Mouse (Mus musculus) gastrocnemius, adult 18-20 months (tissue): ENCODE results near the gene Stx1b. TPM values are rescaled to one million over a fixed set of nuclear protein-coding genes. Genes with fewer than 3 reads are reported as not detected.
"Not testable (repeated sequence)": the region's sequence is repeated elsewhere in the genome, so short reads cannot be mapped to it uniquely, and the experiment has no call there.

Source experiments
- DNase-seq: peaks from one replicate; pipeline ENCODE4 v3.0.0; 2021; ENCODE audit warnings: low spot score
- total RNA-seq, 2 experiments: library from RNA; stranded (reverse); gene quantifications; 2 replicates each; pipeline ENCODE4 v1.2.3; 2021

The Stx1b gene
- total RNA-seq, 2 experiments from 2014 or later: 0.74 to 1.2 TPM

DNA sequence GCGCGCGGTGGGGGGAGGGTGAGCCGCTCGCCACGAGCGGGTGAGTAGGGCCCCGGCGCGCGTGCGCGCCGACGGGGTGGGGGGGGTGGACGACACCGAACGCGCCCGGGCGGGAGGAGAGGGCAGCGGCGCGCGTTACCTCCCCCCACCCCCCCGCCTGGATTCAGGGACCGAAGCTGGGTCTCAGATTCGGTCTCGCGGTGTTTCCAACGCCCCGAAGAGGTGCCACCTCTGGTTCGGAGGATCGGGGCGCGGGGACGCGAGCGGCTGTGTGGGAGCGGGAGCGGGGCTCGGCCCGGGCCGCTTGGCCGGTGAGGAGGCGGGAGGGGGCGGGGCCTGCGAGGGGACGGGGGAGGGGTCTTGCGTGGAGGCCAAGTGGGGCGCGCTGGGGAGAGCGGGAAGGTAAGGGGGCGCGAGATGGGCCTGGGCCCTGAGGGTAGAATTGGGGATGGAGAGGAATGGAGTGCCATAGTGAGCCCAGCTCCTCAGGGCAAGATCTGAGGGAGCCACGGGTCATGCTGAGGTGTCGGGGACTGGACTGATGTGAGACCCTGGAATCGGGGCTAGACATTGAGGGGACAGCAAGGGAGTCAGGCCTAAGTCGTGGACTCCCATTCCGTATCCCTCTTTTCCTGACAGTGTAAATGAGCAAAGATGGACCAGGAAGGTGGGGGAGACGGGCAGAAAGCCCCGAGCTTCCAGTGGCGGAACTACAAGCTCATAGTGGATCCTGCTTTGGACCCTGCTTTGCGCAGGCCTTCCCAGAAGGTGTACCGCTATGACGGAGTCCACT is 46.7 kb downstream of the Stx1b start:
- peak; percentile 52 for DNase-seq

DNA sequence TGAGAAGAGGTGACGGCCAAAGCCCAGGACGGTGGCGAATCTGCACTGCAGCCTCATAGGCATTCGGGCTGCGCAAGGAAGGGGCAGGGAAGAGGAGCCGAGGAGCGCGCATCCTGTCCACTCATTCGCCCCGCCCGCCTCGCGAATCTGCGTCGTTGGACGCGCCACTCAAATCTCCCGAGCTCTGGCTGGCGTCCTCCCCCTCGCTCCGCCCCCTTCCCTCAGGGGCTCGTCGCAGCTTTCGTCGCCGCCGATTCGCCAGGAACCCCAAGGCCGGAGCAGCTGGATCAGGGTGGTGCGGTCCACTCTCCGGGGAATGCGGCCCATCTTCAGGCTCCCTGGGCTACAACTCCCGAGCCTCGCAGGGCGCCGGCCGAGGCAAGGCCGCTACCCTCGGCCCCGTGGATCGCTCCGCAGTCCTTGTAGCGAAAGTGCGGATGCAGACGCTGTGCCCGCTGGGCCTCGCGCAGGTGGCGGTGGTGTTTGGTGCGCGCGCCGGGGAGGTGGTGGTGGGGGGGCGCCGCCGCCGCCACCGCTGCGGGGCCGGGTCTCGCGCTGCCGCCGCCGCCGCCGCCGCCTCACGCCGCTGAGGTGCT is 47.4 kb downstream of the Stx1b start:
- peak; percentile 96 for DNase-seq

DNA sequence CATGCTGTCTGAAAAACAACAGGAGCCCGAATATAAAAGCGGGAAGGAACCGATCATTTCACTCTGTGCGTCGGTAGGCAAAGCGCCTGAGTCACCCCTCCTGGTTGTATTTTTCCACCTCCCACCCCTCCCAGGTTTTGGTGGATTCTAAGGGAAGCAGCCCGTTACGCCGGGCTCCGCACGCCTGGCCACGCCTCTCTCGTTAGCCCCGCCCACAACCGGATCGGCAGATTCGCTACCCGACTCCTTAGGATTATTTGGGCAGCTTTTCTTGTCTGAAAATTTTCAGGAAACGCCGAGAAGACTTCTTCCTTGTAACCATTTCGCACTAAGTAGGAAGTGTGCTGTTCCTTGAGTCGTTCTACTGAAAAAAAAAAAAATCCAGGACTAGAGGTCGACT is 47.9 kb downstream of the Stx1b start, which contains the start of gene Setd1a:
Gene Setd1a, plus strand, starts transcription at position 245 of the 400 bp plus-strand sequence.
- peak; percentile 89 for DNase-seq

DNA sequence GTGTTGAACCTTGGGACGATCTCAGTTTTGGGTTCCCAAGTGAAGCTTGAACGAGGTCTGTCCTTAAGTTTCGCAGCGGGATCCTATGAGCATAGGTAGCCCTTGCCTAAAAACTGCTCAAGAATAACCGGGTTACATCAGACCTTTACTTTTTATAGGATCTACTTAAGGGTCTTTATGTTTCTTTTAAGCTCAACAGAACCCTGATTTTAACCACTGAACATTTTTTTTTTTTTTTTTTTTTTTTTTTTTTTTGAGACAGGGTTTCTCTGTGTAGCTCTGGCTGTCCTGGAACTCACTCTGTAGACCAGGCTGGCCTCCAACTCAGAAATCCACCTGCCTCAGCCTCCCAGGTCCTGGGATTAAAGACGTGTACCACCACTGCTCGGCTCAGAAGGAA is 48.5 kb downstream of the Stx1b start:
- not testable (repeated sequence) for DNase-seq

DNA sequence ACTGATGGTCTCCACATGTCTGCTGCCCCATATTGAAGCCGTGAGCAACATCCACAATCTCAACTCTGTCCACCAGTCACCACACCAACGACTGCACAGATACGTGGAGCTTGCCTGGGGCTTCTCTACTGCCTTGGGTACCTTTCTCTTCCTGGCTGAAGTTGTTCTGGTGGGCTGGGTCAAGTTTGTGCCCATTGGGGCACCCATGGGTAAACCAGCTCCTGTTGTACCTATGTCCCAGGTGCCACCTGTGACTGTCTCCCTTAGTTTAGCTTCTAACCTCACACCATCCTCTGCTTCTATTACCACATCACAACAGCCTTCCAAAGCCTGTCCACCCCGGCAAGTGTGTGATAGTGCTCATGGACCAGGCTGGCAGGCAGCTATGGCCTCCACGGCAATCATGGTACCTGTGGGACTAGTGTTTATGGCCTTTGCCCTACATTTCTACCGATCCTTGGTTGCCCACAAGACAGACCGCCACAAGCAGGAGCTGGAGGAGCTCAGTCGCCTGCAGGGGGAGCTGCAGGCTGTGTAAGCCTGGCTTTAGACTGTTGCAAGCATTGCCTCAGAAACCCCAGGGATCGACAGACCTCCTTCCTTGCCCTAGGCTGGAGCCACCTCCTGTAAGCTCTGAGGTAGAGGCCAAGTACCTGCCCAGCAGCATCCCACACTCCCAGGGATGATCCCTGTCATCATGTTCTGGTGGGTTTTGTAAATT is 50.5 kb downstream of the Stx1b start:
- peak; percentile 53 for DNase-seq

DNA sequence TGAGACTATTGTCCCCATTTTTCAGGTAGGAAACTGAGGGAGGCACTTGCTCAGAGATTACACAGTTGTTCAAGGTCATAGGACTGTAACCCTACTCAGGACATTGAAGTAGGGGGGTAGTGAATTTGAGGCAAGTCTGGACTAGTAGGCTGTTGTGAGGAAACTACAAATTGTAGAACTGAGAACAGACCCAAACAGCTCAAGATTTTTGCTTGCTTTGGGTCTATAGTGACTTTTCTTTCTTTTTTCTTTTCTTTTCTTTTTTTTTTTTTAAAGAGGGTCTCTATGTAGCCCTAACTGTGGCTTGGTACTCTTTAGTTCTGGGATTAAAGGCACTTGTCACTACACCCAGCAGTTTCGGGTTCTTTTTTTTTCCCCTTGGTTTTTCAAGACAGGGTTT is 51.8 kb downstream of the Stx1b start:
- no peak for DNase-seq

DNA sequence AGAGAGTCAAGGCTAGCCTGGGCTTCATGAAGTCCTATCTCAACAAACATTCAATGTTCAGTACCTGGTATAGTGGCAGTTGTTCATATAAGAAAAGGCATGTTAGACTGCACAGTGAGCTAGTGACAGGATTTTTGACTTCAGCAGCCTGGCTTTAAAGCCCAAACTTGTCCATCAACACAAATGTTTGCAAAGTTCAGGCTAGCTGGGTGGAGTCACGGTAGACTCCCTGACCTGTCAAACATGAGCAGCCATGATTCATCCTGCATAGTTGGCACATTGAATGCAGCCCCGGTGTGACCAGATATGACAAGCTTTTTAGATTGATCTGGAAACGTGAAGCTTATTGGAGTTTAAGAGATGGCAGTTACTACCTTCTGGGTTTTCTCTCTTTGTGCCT is 52.3 kb downstream of the Stx1b start:
- DNase-seq: no peak

DNA sequence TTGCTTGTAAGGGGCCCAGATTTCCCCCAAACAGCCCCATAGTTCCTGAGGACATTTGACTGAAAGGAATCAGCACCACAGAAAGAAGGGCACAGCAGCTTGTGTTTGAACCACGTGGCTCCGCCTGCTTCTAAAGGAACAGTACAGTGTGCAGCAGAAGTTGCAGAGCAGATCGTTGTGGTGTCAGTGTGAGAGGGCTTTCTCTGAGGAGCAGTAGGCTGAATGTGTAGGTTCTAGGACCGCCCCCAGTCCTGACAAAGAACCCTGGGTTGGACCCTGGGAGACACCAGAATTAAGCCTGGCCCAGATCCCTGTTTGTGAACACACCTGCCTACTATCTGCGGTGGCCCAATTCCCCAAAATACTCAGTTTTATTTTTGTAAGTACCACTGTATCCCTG is 53.1 kb downstream of the Stx1b start:
- DNase-seq: no peak

DNA sequence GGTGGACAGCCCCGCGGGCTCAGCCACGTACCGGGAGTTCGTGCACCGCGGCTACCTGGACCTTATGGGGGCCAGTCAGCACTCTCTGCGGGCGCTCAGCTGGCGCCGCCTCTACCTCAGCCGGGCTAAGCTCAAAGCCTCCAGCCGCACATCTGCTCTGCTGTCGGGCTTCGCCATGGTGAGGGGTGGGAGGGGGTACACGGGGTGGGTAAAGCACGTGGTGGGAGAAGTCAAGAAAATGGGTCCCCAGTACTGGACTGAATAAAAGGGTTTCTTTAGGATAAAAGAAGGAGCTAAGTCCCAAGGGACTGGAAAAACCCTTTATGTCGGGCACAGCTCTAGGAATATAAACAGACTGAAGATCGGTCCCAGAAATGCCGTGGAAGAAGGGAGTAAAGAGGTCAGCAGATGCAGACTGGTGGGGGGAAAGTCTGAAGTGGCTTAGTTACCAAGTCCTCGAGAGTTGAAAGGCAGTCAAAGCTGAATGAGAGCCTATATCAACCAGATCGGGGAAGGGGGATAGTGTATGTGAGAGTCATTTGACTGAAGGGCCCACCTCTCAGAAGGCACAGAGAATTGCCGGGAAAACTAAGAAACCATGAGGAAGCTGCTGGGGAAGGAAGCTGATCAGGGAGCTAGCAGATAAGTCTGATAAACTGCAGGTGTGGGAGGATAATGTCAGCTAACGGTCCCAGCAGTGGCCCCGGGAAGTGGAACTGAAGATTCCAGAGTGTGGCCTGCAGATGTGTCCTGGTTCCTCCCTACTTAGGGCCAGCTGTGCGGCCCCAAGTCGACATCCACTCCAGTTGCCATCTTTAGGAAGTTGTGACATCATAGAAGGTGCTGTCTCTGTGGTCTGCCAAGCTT is 54.1 kb downstream of the Stx1b start:
- no peak for DNase-seq

DNA sequence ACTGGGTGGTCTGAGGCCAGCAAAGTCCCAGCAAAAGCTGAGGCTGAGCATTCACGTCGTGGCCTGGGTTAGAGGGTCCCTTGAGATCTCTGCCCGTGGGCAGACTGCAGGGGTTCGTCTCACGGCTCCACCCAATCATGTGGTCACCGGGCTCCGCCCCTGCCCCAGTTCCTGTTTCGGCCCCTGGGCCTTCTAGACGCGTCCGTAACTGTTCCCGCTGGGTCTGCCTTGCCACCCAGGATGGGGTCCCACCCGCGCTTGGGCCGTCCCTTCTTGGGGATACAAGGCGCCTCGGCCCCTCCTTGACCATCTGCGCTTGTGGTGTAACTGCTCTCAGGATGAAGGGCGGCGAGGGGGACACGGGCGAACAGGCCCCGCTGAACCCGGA is 54.7 kb downstream of the Stx1b start, which contains the start of gene Orai3:
Gene Orai3, plus strand, starts transcription at position 165 of the 388 bp plus-strand sequence.
- peak; percentile 90 for DNase-seq

DNA sequence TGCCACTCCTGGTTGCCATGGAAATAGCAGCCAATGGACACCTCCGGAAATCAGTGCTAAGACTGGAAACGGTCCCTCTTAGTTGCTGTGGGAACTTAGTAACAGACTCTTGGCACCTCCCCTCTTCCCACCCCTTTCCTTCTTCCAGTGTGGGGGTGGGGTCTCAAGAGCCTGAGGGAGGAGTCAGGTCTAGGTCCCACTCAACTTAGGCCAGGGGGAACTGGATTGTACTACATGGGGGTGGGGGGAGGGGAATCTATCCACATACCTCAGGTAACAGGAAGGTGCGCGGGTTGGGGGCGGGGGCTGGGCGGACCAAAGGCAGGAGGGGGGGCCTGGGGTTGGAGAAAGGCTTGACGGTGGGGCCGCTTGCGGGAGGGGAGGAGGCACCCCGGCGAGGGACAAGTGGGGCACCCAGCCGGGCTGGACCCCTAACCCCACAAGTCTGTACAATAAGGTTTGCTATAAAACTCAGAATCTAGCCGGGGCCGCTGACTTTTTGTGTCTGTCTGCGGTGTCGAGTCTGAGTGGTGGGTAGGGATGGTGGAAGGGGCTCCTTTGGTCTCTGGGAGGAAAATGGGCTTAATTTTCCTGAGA is 55.3 kb downstream of the Stx1b start:
- peak; percentile 96 for DNase-seq

DNA sequence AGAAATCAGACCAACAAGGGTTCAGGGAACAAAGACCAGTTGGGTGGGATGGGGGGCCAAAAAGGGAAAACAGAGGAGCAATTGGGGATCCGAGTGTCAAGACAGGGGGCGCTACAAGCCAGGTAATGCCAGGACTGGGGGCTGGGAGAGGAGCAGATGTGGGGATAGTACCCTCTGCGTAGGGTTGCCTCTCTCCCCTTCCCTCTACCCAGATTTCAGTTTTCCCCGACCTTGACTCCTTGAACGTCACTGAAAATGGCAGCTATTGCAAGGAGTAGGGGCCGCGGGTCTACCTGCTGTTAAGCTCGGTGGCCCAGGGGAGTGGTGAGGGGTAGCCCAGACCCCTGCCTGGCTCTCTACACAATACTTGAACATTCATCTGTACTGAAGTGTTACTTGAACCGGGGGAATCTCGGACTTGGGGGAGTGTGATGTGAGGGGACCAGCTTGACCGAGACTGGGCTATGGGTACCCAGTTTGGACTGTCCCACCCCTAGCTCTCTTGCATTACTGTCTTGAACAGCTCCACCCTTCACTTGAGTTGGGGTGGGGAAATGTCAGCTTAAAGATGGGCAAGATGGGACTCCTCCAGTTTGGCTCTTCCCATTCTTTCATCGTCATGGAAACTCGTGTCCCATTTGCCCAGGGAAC is 55.9 kb downstream of the Stx1b start:
- no peak for DNase-seq

DNA sequence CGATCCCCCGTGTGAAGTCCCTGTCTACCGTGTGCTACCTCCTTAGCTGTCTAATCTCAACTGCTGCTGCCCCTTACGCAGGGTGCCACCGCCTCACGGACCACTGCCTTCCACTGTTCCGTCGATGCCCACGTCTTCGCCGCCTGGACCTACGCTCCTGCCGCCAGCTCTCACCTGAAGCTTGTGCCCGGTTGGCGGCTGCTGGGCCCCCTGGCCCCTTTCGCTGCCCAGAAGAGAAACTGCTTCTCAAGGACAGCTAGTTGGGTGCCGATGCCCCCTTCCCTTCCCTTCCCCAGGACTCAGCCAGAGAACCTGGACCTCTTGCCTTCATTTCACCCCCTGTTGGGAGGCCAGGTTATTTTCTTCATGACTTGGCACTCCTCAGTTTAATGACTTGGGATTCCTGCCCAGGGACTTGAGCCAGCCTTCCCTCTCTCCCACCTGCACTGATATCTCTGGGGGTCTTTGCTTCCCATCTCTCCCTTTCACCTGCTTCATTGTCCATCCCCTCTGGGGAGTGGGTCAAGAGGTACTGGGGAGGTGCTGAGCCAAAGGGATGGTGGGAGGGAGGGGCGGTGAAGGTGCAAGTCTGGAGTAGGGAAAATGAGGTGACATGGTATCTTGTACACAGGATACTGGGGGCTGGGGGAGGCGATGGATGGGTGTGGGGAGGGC is 56.5 kb downstream of the Stx1b start:
- no peak for DNase-seq

DNA sequence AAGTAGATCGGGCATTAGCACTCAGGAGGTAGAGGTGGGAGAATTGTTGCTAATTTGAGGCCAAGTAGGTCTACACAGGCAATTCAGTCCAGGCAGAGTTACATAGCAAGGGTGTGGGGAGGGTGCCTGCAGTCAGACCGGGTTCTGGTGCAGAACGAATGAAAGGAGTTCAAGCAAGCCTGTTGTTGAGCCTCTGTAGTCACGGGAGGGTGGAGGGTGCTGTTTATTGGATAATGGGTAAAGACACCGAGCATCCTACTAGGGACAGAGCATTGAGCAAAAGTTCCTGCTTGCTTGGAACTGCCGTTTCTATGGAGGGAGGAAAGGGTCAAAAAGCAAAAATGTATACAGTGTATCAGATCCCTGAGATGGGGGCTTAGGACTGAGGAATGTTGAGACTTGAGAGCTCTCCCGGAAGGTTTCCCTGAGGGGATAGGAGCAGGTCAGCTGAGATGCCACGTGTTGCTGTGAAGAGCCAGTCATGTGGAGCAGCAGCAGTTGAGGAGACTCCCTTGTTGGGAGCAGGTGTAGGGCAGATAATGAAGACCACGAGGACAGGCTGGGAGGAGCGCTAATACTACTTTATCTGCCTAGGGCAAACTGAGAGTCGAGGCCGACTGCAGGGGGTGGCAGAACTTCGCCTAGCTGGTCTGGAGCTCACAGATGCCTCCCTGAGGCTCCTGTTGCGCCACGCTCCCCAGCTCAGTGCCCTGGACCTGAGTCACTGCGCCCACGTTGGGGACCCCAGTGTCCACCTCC is 57.3 kb downstream of the Stx1b start:
- no peak for DNase-seq

DNA sequence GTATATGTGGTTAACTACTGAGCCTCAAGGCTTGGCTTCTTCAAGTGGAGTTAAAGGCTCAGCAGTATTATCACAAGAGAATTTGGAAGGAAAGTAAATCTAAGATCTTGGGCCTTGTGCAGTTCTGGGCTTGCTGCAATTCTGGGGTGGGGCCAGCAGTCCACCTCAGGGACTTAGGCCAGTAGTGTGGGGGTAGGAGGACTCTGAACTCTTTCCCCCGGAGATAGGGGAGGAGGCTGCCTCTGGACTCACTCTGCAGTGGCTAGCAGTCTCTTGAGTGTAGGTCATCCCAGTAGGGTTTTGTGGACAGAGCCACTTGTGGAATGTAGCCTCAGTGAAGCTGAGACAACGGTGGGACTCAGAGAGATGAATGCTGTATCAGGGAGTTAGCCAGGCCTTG is 58.6 kb downstream of the Stx1b start:
- no peak for DNase-seq

DNA sequence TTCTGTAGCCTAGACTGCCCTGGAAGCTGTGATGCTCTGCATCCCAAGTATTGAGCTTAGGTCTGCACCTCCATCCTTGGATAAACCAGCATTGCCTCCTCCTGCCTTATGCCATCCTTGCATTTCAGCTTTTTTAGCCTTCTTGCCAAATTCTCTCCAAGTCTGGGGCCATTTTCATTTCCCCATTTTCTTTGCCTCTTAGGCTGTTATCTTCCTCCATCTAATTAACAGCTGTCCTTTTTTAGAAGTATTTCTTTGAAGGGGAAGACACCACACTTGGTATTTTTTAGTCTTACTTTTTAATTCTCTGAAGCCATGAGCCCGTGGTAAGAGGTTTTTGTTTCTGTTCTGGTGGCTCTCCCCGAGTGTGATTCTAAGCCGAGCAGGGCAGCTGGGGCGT is 60.7 kb downstream of the Stx1b start:
- no peak for DNase-seq

DNA sequence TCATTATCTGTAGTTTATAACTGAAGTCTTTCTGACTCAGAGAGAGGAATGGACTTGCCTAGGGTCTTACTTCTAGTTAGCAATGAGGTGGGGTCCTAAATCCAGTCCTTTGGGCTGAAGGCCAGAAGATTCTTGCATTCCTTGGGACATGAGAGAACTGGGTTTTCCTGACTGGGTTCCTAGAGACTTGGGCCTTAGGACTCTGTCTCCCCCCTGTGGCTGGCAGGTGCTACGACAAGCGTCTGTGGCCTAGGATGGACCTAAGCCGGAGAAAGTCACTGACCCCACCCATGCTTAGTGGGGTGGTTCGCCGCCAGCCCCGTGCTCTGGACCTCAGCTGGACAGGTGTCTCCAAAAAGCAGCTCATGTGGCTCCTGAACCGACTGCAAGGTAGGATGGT is 63.3 kb downstream of the Stx1b start:
- DNase-seq: peak; percentile 82

DNA sequence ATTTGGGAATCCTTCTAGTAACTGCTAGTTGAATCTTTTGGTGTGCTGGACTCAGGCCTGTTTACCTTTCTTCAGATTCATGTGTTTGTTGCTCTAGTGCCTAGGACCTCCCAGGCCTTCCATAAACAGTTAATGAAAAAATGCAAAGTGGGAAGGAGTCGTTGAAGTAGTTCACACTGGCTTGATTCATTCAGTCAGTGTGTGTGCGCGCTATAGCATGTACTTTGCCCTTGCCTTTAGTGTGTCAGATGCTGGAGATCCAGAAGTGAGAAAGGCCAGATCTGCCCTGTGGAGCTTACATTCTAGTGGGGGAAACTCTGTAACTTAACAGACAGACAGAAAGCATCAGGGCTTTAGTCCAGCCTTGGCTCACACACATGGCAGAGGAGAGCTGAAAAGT is 63.9 kb downstream of the Stx1b start:
- DNase-seq: no peak

DNA sequence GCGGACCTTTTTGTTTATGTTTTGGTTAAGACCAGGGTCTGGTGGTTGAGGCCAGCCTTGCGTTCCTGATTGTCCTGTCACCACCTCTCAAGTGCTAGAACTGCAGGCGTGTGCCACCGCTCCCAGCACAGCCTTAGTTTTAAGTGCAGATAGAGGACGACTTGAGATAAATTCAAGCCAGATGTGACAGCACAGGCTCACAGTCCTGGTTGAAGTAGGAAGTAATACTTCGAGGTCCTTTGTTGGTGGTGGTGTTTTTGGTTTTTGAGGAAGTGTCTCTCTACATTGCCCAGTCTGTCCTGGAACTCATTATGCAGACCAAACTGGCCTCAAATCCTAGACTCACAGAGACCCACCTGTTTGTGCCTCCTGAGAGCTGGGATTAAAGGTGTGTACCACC is 64.6 kb downstream of the Stx1b start:
- no peak for DNase-seq
